Mouse (Mus musculus) cerebellum, postnatal 14 days (tissue): ENCODE measurements around the gene Kyat1.

ENCODE experiments used
- DNase-seq, 2 experiments: peaks; one replicate each; pipeline ENCODE4 v3.0.0; 2021; ENCODE audit warnings: mixed read lengths in 2 of 2

Kyat1 gene

DNA sequence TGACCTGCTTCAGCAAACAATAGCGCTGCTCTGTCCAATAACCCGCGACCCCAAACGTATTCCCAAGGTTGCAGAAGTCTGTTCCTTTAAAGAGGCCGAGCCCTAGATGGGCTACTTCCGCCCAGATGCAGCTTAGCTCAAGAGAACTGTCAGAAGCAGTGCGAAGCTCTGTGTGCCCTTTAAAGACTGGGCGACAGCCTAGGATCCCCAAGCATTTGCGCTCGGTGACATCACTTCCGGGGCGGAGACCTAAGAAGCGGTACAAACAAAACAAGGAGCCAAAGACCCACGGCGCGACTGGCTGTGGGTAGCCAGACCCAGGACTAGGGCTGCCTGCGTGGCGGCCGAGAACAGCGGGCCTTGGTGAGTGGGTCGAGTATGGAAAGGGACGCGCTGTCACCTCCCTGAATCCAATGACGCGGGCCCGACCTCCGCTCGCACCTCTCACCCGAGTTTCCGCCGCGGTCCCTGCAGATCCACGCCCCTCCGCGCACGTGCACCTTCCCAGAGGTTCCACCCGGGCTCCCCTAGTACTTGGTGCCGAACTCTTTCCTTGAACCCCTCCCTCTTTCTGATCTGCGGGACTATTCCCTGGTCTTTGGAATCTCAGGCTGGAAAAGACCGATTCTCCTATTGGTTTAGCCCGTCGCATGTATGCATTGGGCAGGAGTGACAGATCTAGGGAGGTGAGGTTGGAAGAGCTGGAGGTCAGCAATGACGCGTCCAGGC, at the start of gene Kyat1:
Gene Kyat1, minus strand, starts transcription at position 219 of the 729 bp plus-strand sequence.
- DNase-seq, result peak; percentile 93 to 96

DNA sequence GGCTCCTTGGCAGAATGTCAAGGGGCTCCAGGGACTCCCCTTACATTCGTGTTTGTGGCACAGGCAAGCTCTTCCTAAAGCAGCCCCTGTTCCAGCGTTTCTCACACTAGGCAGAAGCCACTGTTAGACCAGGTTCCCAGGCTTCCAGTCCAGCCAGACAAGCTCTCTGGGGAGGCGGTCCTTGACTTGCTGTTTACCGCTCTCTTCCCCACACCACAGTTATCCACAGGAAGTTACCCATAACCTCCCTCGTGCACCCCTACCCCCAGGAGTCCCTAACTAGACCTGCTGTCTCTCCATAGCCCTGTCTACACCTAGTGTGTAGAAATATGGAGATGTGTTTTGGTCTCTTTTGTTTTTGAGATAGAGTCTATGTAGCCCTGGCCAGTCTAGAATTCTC, 48.2 kb upstream of the Kyat1 start:
- DNase-seq, result no peak

DNA sequence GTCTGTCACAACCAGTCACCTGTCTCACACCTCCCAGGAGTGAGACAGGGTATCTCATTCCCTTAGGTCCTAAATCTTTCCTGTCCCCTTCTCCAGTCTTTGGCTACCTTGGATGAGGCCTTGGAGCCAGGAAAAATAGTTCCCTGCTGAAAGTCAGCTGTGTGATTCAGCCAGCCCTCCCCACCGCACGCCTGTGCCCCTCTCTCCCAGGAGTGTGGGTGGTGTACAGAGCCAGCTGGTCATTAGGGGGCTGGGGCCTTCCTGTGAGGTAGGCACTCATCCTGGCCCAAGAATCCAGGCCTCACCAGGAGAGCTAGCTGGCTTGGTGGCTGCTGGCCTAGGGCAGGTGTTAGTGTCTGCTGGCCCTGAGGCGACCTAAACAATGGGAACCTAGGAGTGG, 46.9 kb upstream of the Kyat1 start:
- no peak for DNase-seq

DNA sequence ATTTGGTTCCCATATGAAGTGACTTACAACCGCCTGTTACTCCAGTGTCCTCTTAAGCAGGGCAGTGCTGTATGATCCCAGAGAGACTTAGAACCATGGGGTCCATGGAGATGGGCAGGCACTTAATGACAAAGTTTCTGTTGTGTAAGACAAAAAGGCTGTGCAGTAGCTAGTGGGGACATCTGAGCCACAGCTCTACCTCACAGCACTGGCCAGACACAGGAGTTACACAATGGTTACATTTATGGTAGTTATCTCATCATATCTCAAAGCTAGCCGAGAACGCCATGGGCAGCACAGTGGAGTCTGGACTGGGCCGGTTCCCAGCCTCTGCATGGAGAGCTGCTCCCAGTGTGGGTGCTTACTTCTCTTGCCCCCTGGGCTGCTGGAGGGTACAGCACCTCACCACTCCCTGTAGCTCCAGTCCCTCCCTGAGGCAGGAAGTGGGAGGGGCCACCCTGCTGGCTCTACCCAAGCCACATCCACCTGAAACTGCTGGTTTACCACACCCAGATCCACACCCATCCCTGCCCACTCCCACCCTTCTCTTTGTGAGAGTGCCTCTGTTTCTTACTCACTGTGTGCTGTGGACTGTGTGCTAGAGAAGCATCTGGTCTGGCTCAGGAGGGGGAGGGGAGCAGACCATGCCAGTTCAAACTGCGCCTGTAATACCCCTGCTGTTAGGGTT, 45.9 kb upstream of the Kyat1 start:
- DNase-seq, result peak in 1 of 2 experiments; percentile 34

DNA sequence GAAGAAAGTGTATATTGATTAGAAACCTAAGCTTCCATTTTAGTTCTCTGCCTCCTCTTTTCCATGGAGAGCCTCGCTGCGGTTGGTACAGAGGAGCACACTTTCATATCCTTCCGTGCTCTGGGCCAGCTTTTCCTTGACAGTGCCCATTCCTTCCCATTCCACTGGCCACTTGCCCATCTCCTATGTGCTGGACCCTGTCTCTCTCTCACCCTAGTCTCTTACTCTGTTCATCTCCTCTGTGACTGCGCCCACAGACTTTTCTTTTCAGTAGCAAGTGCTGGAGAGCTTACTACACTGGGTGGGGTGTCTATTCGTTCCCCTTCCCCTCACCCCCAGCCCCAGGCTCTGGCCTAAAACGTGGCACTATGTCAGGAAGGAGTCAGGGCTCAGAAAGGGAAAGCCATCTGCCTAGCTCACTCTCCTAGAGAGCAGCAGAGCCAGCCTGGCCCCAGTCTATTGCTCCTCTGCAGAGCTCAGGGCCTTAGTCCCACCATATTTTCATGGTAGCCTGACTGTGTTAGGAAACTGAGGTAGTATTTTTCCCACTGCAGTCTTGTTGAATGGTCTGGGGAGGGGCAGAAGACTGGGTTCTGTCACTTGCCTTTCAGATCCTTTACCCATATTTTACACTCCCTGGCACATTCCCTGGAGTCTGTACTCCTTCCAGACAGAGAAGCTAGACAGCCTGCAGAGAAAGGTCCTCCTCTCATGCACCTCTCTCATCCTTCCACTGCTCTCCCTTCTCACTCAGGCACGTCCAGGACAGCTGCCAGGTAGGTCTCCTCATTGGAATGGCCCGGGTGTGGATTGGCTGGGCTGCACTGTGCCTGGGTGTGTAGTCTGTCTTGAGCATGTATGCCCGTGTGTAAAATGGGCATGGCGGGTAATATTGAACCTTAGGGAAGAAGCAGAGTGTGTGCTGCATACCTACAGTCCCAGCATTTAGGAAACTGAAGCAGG, 44.8 kb upstream of the Kyat1 start:
- peak; percentile 60 to 68 for DNase-seq

DNA sequence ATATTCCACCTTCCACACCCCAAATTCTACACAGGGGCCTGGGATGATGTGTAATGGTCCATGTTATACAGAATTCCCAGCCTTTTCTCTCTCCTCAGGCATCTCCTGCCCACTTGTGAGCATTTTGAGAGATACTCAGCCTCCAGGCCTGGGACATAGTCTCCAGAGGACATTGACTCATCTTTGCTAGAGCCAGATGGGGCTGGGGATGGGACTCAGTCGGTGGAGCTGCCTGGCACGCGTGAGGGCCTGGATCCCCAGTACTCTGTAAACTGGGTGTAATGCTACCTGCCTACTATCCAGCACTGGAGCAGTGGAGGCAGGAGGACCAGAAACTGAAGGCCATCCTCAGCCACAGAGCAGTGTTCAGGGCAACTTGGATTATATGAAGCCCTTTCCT, 43.5 kb upstream of the Kyat1 start:
- DNase-seq, result no peak

DNA sequence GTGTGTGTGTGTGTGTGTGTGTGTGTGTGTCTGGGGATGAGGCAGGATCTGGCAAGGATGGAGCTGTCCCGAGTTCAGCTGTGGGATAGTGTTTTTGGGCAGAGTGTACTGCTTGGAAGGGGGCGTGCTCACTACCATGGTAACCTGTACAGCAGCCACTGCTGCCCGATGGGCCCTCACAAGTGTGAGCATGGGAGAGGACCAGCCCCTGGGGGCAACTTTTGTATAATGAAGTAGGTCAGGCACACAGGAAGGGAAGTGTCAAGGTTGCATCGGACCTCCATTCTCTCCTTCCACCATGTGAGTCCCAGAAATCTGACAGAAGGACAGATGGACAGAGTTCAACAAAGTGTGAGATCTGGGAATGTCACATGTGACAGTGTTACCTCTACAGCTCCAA, 42.0 kb upstream of the Kyat1 start:
- no peak for DNase-seq

DNA sequence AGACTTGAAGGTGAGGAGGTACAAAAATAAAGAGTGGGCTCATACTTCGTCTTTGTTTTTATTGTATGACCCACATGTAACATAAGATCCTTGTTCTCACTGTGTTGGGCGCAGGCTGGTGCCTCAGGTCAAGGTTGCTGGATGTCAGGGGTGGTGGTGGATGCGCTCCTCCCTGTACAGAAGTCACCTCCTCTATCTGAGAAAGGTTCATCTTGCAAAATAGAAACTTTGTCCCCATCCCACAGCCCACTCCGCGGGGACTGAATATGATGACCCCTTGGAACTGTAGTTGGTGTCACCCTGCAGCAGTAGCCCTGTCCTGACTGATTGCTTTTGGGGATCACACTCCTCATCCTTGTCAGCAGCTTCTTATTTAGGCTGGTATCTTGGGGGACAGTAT, 41.4 kb upstream of the Kyat1 start:
- DNase-seq, result no peak

DNA sequence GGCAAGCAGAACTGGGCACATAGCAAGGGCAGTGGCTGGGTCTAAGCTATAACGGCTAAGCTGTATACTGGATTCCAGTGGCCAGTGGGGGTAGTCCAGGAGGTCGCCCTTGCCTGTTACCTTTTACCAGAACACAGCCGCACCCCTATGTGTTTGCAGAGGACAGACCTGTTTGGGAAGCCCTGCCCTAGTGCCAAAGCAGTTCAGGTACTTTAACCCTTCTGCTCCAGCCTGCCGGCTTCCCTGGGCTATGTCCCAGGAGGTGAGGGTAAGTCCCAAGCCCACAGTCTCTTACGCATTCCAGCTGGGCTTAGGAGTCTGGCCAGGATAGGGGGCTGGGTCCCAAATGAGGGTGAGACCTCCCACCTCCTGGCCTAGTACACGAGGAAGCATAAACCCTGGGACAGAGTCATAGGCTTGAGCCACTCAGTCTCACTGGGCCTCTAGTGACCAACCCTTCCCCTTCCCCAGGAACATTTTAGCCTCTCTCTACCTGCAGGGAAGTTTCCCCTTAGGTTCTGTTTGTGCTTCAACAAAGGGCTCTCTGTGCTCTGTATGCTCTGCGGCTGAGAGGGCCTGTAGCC, 39.0 kb upstream of the Kyat1 start:
- no peak for DNase-seq

DNA sequence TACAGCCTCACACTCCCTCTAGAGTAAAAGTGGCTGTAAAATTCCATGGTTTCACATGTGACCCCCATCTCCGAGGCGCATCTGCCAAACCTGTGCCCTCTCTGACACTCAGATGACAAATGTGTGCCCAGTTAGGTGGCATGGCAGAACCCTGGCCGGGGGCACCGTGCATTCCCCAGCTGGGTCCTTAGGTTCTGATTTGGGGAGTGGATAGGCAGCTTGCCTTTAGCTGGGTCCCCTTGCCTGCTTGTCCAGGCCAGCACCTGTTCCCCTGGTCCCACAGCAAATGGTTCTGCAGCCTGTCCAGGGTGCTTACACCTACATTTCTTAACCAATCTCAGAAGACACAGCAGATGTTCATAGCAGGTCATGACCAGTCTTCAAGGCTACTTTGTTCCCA, 37.7 kb upstream of the Kyat1 start:
- DNase-seq, result no peak

DNA sequence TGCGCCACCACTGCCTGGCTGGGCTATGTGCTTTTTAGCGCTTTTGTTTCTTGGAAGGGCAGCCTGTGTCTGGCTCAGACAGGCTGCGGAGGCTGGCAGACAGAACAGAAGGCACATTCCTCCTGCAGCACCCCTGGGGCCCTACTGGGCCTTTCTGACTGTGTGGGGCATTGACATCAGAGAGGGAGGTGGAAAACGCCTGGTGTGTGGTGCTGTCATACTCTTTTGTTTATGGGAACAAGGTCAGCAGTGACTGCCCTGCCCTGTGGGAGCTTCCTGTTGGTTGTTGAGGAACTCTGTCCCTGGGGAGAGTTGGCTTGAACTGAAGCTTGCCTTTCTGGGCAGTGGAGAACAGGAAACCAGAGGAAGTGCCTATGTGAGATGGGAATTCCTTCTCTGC, 36.9 kb upstream of the Kyat1 start:
- DNase-seq, result peak; percentile 56 to 74

DNA sequence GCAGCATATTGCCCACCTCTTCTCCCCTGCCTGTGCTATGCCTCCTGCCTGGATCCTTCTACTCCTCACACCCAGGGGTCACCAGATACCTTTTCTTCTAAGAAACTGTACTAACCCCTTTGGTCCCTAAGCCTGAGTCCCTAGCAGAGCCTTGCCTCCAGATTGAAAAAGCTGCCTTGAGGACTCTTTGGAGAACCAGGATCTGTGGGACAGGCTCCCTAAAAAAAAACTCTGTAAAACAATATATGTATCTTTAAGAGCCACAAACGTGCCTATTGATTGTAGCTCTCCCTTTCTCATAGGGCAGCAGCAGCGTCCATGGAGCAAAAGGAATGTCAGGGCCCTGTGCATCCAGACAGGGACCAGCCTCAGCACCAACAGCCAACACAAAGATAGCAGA, 34.6 kb upstream of the Kyat1 start, which contains the start of gene Gm28035:
Gene Gm28035, plus strand, starts transcription at position 301 of the 400 bp plus-strand sequence.
- no peak for DNase-seq

DNA sequence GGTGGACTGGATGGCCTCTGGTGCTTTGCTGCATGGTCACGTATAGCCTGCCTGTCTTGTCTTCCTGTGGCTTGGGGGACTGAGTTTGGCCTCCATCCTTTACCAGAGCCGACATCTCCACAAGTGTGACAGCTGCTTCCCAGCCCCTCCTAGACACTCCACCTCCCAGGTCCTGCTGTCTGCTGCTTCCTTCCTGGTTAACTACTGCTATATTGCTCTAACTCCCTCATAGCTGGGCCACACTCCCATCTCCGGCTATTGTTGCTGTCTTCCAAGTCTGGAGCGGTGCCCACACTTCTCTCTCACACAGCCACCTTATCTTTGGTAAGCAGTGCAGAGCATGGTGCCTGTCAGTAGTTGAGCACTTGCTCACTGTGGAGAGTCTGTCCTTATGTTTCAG, 34.1 kb upstream of the Kyat1 start:
- DNase-seq, result peak in 1 of 2 experiments; percentile 32

DNA sequence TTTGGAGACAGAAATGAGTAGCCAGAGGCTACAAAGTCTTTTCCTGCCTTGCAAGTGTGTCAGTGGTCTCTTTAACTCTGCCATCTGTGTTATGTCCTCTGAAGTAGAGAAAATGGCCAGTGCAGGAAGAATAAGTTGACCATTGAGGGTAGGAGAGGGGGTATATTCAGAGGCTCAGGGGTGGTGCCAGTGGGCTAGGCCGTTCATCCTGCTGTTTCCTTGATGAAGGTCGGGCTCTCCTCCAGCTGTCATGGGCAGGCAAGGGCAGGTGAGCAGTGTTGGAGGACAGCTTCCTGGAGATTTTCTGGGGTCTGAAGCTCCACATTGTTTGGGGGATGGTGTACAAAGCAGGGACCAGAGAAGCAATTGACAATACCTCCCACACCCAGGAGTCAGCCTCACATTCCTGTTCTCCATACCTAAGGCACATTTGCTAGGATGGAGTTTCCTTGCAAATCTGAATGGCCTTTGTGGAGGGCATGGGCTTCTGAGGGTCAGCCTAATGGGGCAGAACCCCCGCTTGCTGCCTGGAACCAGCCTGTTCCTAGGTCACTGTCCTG, 33.3 kb upstream of the Kyat1 start:
- no peak for DNase-seq

DNA sequence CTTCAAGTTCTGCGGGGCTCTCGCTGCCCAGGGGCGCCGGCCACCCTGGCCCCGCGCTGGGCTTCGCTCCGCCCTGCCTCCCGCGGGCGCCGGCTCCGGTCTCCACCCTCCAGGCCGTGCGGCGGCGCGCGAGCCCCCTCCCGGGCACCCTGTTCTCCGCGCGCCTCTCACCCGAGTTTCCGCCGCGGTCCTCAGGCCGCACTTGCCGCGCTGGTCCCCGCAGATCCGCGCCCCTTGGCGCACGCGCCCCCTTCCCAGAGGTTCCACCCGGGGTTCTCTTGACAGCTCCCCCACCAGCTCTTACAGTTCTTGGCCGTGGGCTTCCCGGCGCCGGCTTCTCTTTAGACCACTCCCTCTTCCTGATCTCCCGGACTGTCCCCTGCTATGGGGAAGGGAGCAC, 32.2 kb upstream of the Kyat1 start:
- DNase-seq, result peak in 1 of 2 experiments; percentile 70

DNA sequence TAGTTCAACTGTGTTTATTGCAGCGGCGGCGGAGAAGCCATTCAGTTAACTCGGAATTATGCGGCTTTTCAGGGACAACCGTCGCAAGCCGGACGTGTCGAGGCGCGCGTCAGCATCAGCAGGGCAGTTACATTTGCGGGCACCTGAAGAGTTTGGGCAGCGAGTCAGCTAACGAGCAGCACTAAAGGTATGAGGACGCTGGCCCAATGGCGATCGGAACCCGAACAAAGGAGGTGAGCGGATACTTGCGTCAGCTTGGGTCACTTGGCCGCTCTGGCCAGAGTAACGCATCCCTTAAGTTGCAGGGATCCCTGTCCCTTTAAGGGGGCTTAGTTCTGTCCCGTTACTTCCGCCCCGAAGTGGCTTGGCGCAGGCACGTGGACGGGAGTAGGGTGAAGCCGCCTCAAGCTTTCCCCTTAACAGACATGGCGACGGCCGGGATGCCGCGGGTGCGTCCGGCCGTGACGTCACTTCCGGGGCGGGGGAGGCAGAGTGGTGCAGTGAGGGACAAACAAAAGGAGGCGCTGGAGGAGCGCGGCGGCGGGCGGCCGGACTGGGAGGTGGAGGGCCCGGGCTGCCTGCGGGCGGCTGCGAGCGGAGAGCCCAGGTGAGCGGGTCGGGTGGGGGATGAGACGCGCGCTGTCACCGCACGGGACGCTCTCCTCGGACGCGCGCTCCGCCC, 31.7 kb upstream of the Kyat1 start, which contains the start of gene Lrrc8a:
Gene Lrrc8a, plus strand, starts transcription at position 517 of the 682 bp plus-strand sequence.
- peak; percentile 100 for DNase-seq

DNA sequence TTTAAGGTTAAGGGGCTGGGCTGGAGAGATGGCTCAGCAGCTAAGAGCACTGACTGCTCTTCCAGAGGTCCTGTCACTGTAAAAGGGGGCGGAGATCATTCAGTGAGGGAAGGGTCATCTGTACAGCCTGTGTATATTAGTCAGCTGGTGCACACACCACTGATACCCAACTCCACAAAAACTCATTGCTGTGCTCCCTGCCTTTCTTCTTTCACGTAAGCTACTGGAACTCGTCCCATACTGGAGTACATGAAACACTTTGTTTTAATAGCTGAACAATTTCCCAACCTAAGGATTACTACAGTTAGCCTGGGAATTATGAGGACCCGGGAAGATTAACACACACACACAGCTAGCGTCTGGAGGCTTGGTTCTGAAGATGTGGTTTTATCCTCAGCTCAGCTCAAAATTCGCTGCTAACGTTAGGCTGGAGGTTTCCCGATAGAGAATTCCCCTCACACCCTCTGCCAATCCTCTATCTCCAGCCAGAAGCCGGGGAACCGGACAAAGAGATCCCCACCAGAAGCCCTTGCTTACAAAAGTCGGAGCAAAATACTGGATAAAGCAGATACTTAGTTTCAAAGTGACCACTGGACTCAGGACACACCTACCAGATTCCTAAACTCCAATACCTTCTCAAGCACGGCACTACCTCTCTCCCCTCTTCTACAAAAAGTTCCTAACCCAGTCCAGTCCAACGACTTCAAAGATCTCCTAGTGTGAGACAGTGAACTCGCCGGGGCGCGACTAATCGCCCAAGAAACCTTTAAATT, 31.0 kb upstream of the Kyat1 start:
- no peak for DNase-seq

DNA sequence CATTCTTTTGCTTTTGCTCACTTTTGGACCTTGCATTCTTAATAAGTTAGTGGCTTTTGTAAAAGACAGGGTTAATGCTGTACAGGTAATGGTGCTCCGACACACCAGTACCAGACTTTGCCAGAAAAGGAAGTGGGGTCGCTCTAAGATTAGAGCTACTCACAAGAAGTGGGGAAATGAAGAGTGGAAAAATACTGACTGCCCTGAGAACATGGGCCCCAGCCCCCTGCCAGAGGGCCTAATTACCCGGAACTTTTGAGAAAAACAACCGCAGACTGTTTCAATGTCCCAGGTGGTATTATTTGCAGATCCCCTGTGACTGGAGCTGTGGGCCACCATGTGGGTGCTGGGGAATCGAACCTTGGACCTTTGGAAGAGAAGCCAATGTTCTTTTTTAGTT, 29.9 kb upstream of the Kyat1 start:
- DNase-seq, result no peak

DNA sequence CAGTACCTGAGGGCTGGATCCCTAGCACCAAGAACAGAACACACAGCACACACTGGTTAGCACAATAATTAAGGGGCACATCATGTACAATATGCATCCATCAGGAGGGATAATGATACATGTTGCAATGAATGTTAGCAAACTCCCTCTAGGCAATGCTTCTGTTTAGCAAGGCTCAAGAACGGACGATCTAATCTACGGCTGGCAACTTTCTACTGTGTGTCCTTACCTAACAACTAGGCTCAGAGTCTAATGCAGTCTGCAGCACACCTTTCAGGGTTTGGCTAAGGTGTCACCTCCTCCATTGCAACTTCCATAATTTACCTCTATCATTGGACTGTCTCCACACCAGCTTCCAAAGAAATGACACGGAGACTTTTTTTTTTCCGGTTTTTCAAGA, 10.6 kb upstream of the Kyat1 start:
- DNase-seq, result no peak

DNA sequence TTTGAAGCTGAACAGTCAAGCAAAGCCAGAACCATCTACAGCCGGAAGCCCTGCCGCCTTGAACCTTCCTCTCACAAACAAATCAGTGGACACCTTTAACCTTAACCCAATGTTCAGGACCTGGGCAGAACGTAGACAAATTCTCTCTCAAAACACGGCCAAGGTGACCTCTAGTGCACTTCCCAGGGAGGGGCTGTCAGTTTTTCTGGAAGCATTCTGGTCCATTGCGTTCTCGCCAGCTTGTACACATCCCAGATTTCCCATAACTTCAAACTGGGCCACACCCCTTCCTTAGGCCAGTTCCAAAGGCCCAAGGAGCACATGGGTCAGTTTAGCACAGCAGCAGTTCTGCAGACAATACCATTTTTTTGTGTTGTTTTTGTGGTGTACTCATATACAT, 9.8 kb upstream of the Kyat1 start:
- no peak for DNase-seq

DNA sequence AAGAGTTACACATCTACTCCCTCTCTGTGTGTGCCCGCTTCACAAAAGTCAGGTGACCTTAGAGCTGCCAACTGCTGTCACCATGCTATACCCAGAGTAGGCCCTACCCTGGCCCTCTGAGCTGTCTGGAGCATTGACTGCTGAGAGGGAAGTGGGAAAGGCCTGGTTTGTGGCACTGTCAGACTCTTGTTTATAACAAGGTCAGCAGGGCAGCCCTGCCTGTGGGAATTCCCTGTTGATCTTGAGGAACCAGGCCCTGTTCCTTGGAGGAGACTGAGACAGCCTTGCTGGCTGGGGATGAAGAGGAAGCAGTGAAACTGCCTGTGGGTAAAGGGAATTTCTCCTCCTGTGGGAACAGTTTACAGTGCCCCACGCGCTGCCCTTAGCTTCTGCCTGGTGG, 9.1 kb upstream of the Kyat1 start:
- DNase-seq, result no peak
